Mouse (Mus musculus) MEL (cell line): ENCODE measurements around the gene Gm20509. TPM values are rescaled to one million over a fixed set of nuclear protein-coding genes. Genes with fewer than 3 reads are reported as not detected.

ENCODE experiments used
- DNase-seq: peaks from one replicate; pipeline ENCODE4 v3.0.0; 2011; ENCODE audit warnings: low read depth, low spot score
- H3K27ac ChIP-seq: 2 replicates; pipeline ENCODE4 v1.5.1; 2012; ENCODE audit warnings: low read depth, mild to moderate bottlenecking, control low read depth, low read length, moderate library complexity; ENCODE audit not compliant: control insufficient read depth
- H3K27me3 ChIP-seq, 2 experiments: fragments of 150-350 bp in 1 of 2; sonication (generic) in 1 of 2; 2 replicates each; pipeline ENCODE4 v1.6.1; 2012; ENCODE audit warnings: low read length in 2 of 2, mild to moderate bottlenecking in 2 of 2, improper control_type of control experiment in 1 of 2, moderate library complexity in 1 of 2; ENCODE audit not compliant: insufficient read depth in 2 of 2, control insufficient read depth in 1 of 2
- H3K36me3 ChIP-seq, 2 experiments: 2 replicates each; pipeline ENCODE4 v1.6.1; 2012 to 2014; ENCODE audit warnings: low read length in 2 of 2, improper control_type of control experiment in 1 of 2, inconsistent platforms in 1 of 2, mild to moderate bottlenecking in 1 of 2; ENCODE audit not compliant: insufficient read depth in 2 of 2, control insufficient read depth in 1 of 2
- H3K4me1 ChIP-seq, 2 experiments: fragments of 150-350 bp in 1 of 2; sonication (generic) in 1 of 2; 2 replicates each; pipeline ENCODE4 v1.6.1; 2012; ENCODE audit warnings: low read length in 2 of 2, improper control_type of control experiment in 1 of 2, mild to moderate bottlenecking in 1 of 2; ENCODE audit not compliant: insufficient read depth in 2 of 2, control insufficient read depth in 1 of 2
- H3K4me3 ChIP-seq, 2 experiments: fragments of 150-350 bp in 1 of 2; sonication (generic) in 1 of 2; 2 replicates each; pipeline ENCODE4 v1.5.1; 2012; ENCODE audit warnings: low read depth in 2 of 2, low read length in 2 of 2, mild to moderate bottlenecking in 2 of 2, moderate library complexity in 2 of 2, control low read depth in 1 of 2, improper control_type of control experiment in 1 of 2; ENCODE audit not compliant: control insufficient read depth in 1 of 2, insufficient read depth in 1 of 2
- H3K79me2 ChIP-seq: 2 replicates; pipeline ENCODE4 v1.6.1; 2012; ENCODE audit warnings: mild to moderate bottlenecking, low read length, moderate library complexity; ENCODE audit not compliant: control insufficient read depth, poor library complexity, insufficient read depth
- H3K9ac ChIP-seq: 2 replicates; pipeline ENCODE4 v1.6.1; 2012; ENCODE audit warnings: low read depth, mild to moderate bottlenecking, control low read depth, low read length, moderate library complexity; ENCODE audit not compliant: control insufficient read depth, poor library complexity, severe bottlenecking
- H3K9me3 ChIP-seq: fragments of 150-350 bp; sonication (generic); replicated peaks from 2 replicates; pipeline ENCODE4 v1.6.1; 2012; ENCODE audit warnings: mild to moderate bottlenecking, low read length, improper control_type of control experiment, moderate library complexity; ENCODE audit not compliant: insufficient read depth
- BHLHE40 ChIP-seq: IDR thresholded peaks from 2 replicates; pipeline ENCODE4 v1.6.1; 2012; ENCODE audit warnings: low read depth, mild to moderate bottlenecking, inconsistent platforms, low read length, improper control_type of control experiment, borderline replicate concordance
- CHD1 ChIP-seq: IDR thresholded peaks from 2 replicates; pipeline ENCODE4 v1.6.1; 2012; ENCODE audit warnings: low read depth, mild to moderate bottlenecking, inconsistent platforms, low read length, improper control_type of control experiment
- CHD2 ChIP-seq: IDR thresholded peaks from 2 replicates; pipeline ENCODE4 v1.6.1; 2011; ENCODE audit warnings: low read length, improper control_type of control experiment
- E2F4 ChIP-seq: IDR thresholded peaks from 2 replicates; pipeline ENCODE4 v1.6.1; 2011; ENCODE audit warnings: low read depth, low read length, improper control_type of control experiment, borderline replicate concordance
- EP300 ChIP-seq, 2 experiments: IDR thresholded peaks; 2 replicates each; pipeline ENCODE4 v1.6.1; 2011; ENCODE audit warnings: improper control_type of control experiment in 2 of 2, low read length in 2 of 2, low read depth in 1 of 2, mild to moderate bottlenecking in 1 of 2
- ETS1 ChIP-seq: IDR thresholded peaks from 2 replicates; pipeline ENCODE4 v1.6.1; 2012; ENCODE audit warnings: low read depth, mild to moderate bottlenecking, inconsistent platforms, low read length, improper control_type of control experiment, moderate library complexity
- GABPA ChIP-seq: IDR thresholded peaks from 2 replicates; pipeline ENCODE4 v1.6.1; 2012; ENCODE audit warnings: low read depth, mild to moderate bottlenecking, inconsistent platforms, low read length, improper control_type of control experiment, moderate library complexity
- KAT2A ChIP-seq: conservative IDR thresholded peaks from 2 replicates; pipeline ENCODE4 v1.6.1; 2012; ENCODE audit warnings: low read depth, low read length, improper control_type of control experiment, inconsistent platforms
- MAFK ChIP-seq: IDR thresholded peaks from 2 replicates; pipeline ENCODE4 v1.6.1; 2011; ENCODE audit warnings: low read depth, mild to moderate bottlenecking, low read length, improper control_type of control experiment, borderline replicate concordance
- MAZ ChIP-seq: IDR thresholded peaks from 2 replicates; pipeline ENCODE4 v1.6.1; 2012; ENCODE audit warnings: low read depth, mild to moderate bottlenecking, inconsistent platforms, low read length, improper control_type of control experiment
- MEF2A ChIP-seq: IDR thresholded peaks from 2 replicates; pipeline ENCODE4 v1.6.1; 2014; ENCODE audit warnings: low read depth, mild to moderate bottlenecking, inconsistent platforms, low read length, improper control_type of control experiment; ENCODE audit not compliant: poor library complexity, insufficient replicate concordance, severe bottlenecking; ENCODE audit errors: extremely low read depth
- MYB ChIP-seq: IDR thresholded peaks from 2 replicates; pipeline ENCODE4 v1.6.1; 2011; ENCODE audit warnings: mild to moderate bottlenecking, low read depth, low read length, improper control_type of control experiment
- MYC ChIP-seq: IDR thresholded peaks from 2 replicates; pipeline ENCODE4 v1.6.1; 2011; ENCODE audit warnings: low read depth, mild to moderate bottlenecking, low read length, improper control_type of control experiment, moderate library complexity
- NELFE ChIP-seq: IDR thresholded peaks from 2 replicates; pipeline ENCODE4 v1.6.1; 2011; ENCODE audit warnings: low read depth, low read length, improper control_type of control experiment
- NRF1 ChIP-seq: IDR thresholded peaks from 2 replicates; pipeline ENCODE4 v1.6.1; 2014; ENCODE audit warnings: low read depth, mild to moderate bottlenecking, inconsistent platforms, low read length, improper control_type of control experiment, moderate library complexity; ENCODE audit not compliant: poor library complexity, insufficient read depth, severe bottlenecking
- POLR2A ChIP-seq, 2 experiments: IDR thresholded peaks; 2 replicates each; pipeline ENCODE4 v1.6.1; 2011 to 2012; ENCODE audit warnings: low read length in 2 of 2, mild to moderate bottlenecking in 2 of 2, control low read depth in 1 of 2, improper control_type of control experiment in 1 of 2, low read depth in 1 of 2, moderate library complexity in 1 of 2; ENCODE audit not compliant: control insufficient read depth in 1 of 2, insufficient read depth in 1 of 2, poor library complexity in 1 of 2
- POLR2AphosphoS2 ChIP-seq: IDR thresholded peaks from 2 replicates; pipeline ENCODE4 v1.6.1; 2011; ENCODE audit warnings: low read length, improper control_type of control experiment
- RAD21 ChIP-seq: IDR thresholded peaks from 2 replicates; pipeline ENCODE4 v1.6.1; 2011; ENCODE audit warnings: mild to moderate bottlenecking, low read depth, low read length, improper control_type of control experiment
- SMC3 ChIP-seq: IDR thresholded peaks from 2 replicates; pipeline ENCODE4 v1.6.1; 2011; ENCODE audit warnings: low read depth, low read length, improper control_type of control experiment
- TCF12 ChIP-seq: IDR thresholded peaks from 2 replicates; pipeline ENCODE4 v1.6.1; 2014; ENCODE audit warnings: low read depth, mild to moderate bottlenecking, inconsistent platforms, low read length, improper control_type of control experiment, moderate library complexity
- UBTF ChIP-seq: IDR thresholded peaks from 2 replicates; pipeline ENCODE4 v1.6.1; 2012; ENCODE audit warnings: low read depth, mild to moderate bottlenecking, inconsistent platforms, low read length, improper control_type of control experiment, moderate library complexity, borderline replicate concordance; ENCODE audit not compliant: insufficient read depth
- USF2 ChIP-seq, 2 experiments: IDR thresholded peaks; 2 replicates each; pipeline ENCODE4 v1.6.1; 2011 to 2012; ENCODE audit warnings: improper control_type of control experiment in 2 of 2, low read length in 2 of 2, borderline replicate concordance in 1 of 2, inconsistent platforms in 1 of 2, low read depth in 1 of 2, mild to moderate bottlenecking in 1 of 2; ENCODE audit not compliant: insufficient read depth in 1 of 2
- ZNF384 ChIP-seq: IDR thresholded peaks from 2 replicates; pipeline ENCODE4 v1.6.1; 2012; ENCODE audit warnings: low read depth, mild to moderate bottlenecking, inconsistent platforms, low read length, improper control_type of control experiment
- polyA plus RNA-seq, 2 experiments: library from polyadenylated mRNA; stranded (reverse) in 1 of 2; unstranded in 1 of 2; fragments of >175 nt in 1 of 2; fragments of >200 nt in 1 of 2; gene quantifications; 2 replicates each; pipeline versions ENCODE4 v1.2.1 to v1.2.4; 2012; ENCODE audit warnings: low replicate concordance in 2 of 2, low read depth in 1 of 2; ENCODE audit not compliant: insufficient read length in 2 of 2, insufficient read depth in 1 of 2, missing spikeins in 1 of 2
- total RNA-seq: library from RNA; depleted of rRNA; stranded (reverse); fragments of 300-350 nt; gene quantifications from 2 replicates; pipeline ENCODE4 v1.2.3, GENCODE M21; 2012

Gm20509 gene
- total and polyA plus RNA-seq, 3 experiments = not detected

GRCm38 (mm10) chr9:73059224-73059623 is 43.0 kb upstream of the Gm20509 start:
- no peak for TF ChIP-seq E2F4
- no peak for TF ChIP-seq NRF1
- TF ChIP-seq USF2 (IDR thresholded peaks at IDR 0.05; ENCODE audit: borderline replicate concordance in 1 of 2, insufficient read depth in 1 of 2, low read depth in 1 of 2, low read length in 2 of 2) = no peak
- no peak for TF ChIP-seq NELFE
- TF ChIP-seq MYB = no peak
- no peak for TF ChIP-seq POLR2AphosphoS2
- no peak for TF ChIP-seq BHLHE40
- TF ChIP-seq KAT2A = no peak
- TF ChIP-seq MYC = no peak
- no peak for TF ChIP-seq MAFK
- no peak for TF ChIP-seq MEF2A
- TF ChIP-seq UBTF = no peak
- H3K27ac ChIP-seq = no peak overlapping the region

GRCm38 (mm10) chr9:73063621-73064290 is 38.5 kb upstream of the Gm20509 start:
- Histone ChIP-seq H3K9ac (no peak overlapping the region), H3K27ac (no peak overlapping the region), H3K27me3 (no peaks in the 10 kb centered on the region), H3K4me1 (peaks cover 5 to 10% of the 10 kb centered on the region in 2 experiments), H3K79me2 (no peaks in the 10 kb centered on the region; the same call in 1 of the 2 replicates), H3K4me3 (no peak overlapping the region), H3K36me3 (peaks cover 0 to 11% of the 10 kb centered on the region in 2 experiments; a peak in 3 of 4 replicates), H3K9me3 (no peaks in the 10 kb centered on the region)
- no peak for DNase-seq
- no peak for TF ChIP-seq CHD1
- TF ChIP-seq NELFE = no peak
- no peak for TF ChIP-seq MAZ
- no peak for TF ChIP-seq GABPA
- TF ChIP-seq E2F4 = no peak
- no peak for TF ChIP-seq ETS1
- no peak for TF ChIP-seq POLR2A (IDR thresholded peaks at IDR 0.05; ENCODE audit: control insufficient read depth in 1 of 2, insufficient read depth in 1 of 2, low read depth in 1 of 2, low read length in 2 of 2, poor library complexity in 1 of 2)
- no peak for TF ChIP-seq TCF12
- TF ChIP-seq KAT2A = no peak
- no peak for TF ChIP-seq ZNF384
- no peak for TF ChIP-seq EP300 (IDR thresholded peaks at IDR 0.05; ENCODE audit: low read depth in 1 of 2, low read length in 2 of 2)
- no peak for TF ChIP-seq SMC3
- TF ChIP-seq CHD2 = no peak
- no peak for TF ChIP-seq RAD21

More at GRCm38 (mm10) chr9:73059224-73059623, 43.0 kb upstream of the Gm20509 start:
- no peaks in the 10 kb centered on the region; a peak in 1 of 4 replicates for H3K4me1 ChIP-seq
- no peak for DNase-seq
- no peaks in the 10 kb centered on the region; the same call in 1 of the 2 replicates for H3K79me2 ChIP-seq
- no peak overlapping the region for H3K9ac ChIP-seq
- no peaks in the 10 kb centered on the region for H3K9me3 ChIP-seq
- H3K36me3 ChIP-seq = peaks cover 0 to 3% of the 10 kb centered on the region in 2 experiments; a peak in 3 of 4 replicates
- no peaks in the 10 kb centered on the region for H3K27me3 ChIP-seq
- H3K4me3 ChIP-seq = no peak overlapping the region
